17 mouse cellular contexts compared by ENCODE assay signal in genomic region chr9:56492916-56493315, GRCm38 (mm10).
DNase-seq lines count a peak whose midpoint lies in the region; ATAC-seq lines count a peak whose summit lies in the region.
"Had no signal": no experiment of that assay in that cellular context is flagged by ENCODE, and none has a peak within 500 bp of the region (broad histone marks: within the 10 kb centered on the region; RNA-seq: fewer than 3 reads in every experiment).

No protein-coding gene starts in this region.

- H3K9ac ChIP-seq in kidney, embryonic 16.5 days (replicated peaks; ENCODE audit: low read length), result no peak overlapping the region
- H3K9ac ChIP-seq: liver, embryonic 13.5 days; neural tube, embryonic 13.5 days had no signal

- H3K4me3 ChIP-seq in kidney, embryonic 16.5 days (ENCODE audit: low read length), result no peak overlapping the region
- H3K4me3 ChIP-seq: layer of hippocampus, adult 2 months; left cerebral cortex, adult 2 months; liver, embryonic 13.5 days; megakaryocyte, embryonic 14.5 days; neural tube, embryonic 13.5 days had no signal

- H3K4me2 ChIP-seq in kidney, embryonic 16.5 days (replicated peaks; ENCODE audit: low read depth, low read length), result no peak overlapping the region
- H3K4me2 ChIP-seq: liver, embryonic 13.5 days; neural tube, embryonic 13.5 days had no signal

- peak; percentile 52 for DNase-seq in adrenal gland, postnatal 14 days
- no peak for DNase-seq in adrenal gland, adult 8-10 months
- DNase-seq in kidney, postnatal 36 days, result no peak
- DNase-seq in retina, postnatal 1 day, result peak; percentile 38
- no peak for DNase-seq in retina, embryonic 14.5 days (ENCODE audit: low spot score)
- no peak for DNase-seq in cerebellum, postnatal 14 days
- DNase-seq: cerebellum, postnatal 25 days; kidney, adult 11 months; liver, embryonic 13.5 days; thymus, postnatal 4 days had no signal

- WGBS in kidney, embryonic 16.5 days, result 41% methylated on average over 1 of the region's 1 CpGs

- no peaks in the 10 kb centered on the region for H3K27me3 ChIP-seq in kidney, embryonic 16.5 days (ENCODE audit: insufficient read depth, low read length)
- H3K27me3 ChIP-seq: liver, embryonic 13.5 days; megakaryocyte, embryonic 14.5 days; neural tube, embryonic 13.5 days; Patski had no signal

- peaks cover 13% of the 10 kb centered on the region for H3K4me1 ChIP-seq in kidney, embryonic 16.5 days (ENCODE audit: insufficient read depth, low read length)

- H3K9me3 ChIP-seq in kidney, embryonic 16.5 days (ENCODE audit: low read length), result no peaks in the 10 kb centered on the region
- H3K9me3 ChIP-seq: liver, embryonic 13.5 days; megakaryocyte, embryonic 14.5 days; neural tube, embryonic 13.5 days had no signal

- peak overlapping the region; percentile 13; the same call in 1 of the 2 replicates for H3K27ac ChIP-seq in kidney, embryonic 16.5 days (ENCODE audit: low read length)
- H3K27ac ChIP-seq: layer of hippocampus, adult 2 months; left cerebral cortex, adult 2 months had no signal

- H3K36me3 ChIP-seq in kidney, embryonic 16.5 days (ENCODE audit: insufficient read depth, low read length), result peaks cover 51% of the 10 kb centered on the region

- ATAC-seq in kidney, embryonic 16.5 days (ENCODE audit: low FRiP score, low TSS enrichment), result peak; percentile 31; the same call in 1 of the 2 replicates
- no peak for ATAC-seq in megakaryocyte progenitor cell, adult 5-6 weeks (replicated peaks; ENCODE audit: poor library complexity)
- ATAC-seq: Patski had no signal

Comparison
In these comparisons a context has a peak if more than half of its experiments do, and no peak if none do; other contexts are left out.
1. DNase-seq: peak in adrenal gland, postnatal 14 days (single experiment) and retina, postnatal 1 day (single experiment); none in adrenal gland, adult 8-10 months (single experiment), kidney, postnatal 36 days (0 of 2), retina, embryonic 14.5 days (single experiment) and cerebellum, postnatal 14 days (0 of 2).